ENCODE assay signal across 12 mouse cellular contexts in genomic region chr19:8721378-8721777, GRCm38 (mm10). TPM values are rescaled to one million over a fixed set of nuclear protein-coding genes. Genes with fewer than 3 reads are reported as not detected.
DNase-seq lines count a peak whose midpoint lies in the region; ATAC-seq and TF ChIP-seq lines count a peak whose summit lies in the region.
"Had no signal": no experiment of that assay in that cellular context is flagged by ENCODE, and none has a peak within 500 bp of the region (broad histone marks: within the 10 kb centered on the region; RNA-seq: fewer than 3 reads in every experiment).

No protein-coding gene starts in this region.

- 58% methylated on average over 1 of the region's 1 CpGs for WGBS in lung, embryonic 14.5 days
- 51% methylated on average over 1 of the region's 1 CpGs for WGBS in liver, embryonic 12.5 days (ENCODE audit: insufficient replicate concordance)
- WGBS in stomach, embryonic 16.5 days: 59% methylated on average over 1 of the region's 1 CpGs

- peaks cover 79% of the 10 kb centered on the region for H3K4me1 ChIP-seq in erythroblast, embryonic 14.5 days (ENCODE audit: control insufficient read depth)
- peaks cover 12% of the 10 kb centered on the region; the same call in 1 of the 2 replicates for H3K4me1 ChIP-seq in lung, embryonic 14.5 days (ENCODE audit: insufficient read depth)
- peaks cover 72% of the 10 kb centered on the region for H3K4me1 ChIP-seq in liver, embryonic 12.5 days
- peaks cover 23% of the 10 kb centered on the region for H3K4me1 ChIP-seq in stomach, embryonic 16.5 days (ENCODE audit: control insufficient read depth, insufficient read depth, low read length)

- no peaks in the 10 kb centered on the region for H3K9me3 ChIP-seq in erythroblast, embryonic 14.5 days (ENCODE audit: control insufficient read depth, low read length)
- H3K9me3 ChIP-seq in lung, embryonic 14.5 days (ENCODE audit: low read depth, low read length): no peaks in the 10 kb centered on the region
- H3K9me3 ChIP-seq in liver, embryonic 12.5 days (replicated peaks): no peaks in the 10 kb centered on the region
- H3K9me3 ChIP-seq in stomach, embryonic 16.5 days (replicated peaks; ENCODE audit: control insufficient read depth, low read length): no peaks in the 10 kb centered on the region
- H3K9me3 ChIP-seq: limb, embryonic 15.5 days had no signal

- H3K4me3 ChIP-seq in erythroblast, embryonic 14.5 days (replicated peaks): peak overlapping the region; percentile 80
- H3K4me3 ChIP-seq in lung, embryonic 14.5 days (ENCODE audit: low read depth, low read length): no peak overlapping the region
- H3K4me3 ChIP-seq in liver, embryonic 12.5 days: peak overlapping the region; percentile 77
- no peak overlapping the region for H3K4me3 ChIP-seq in stomach, embryonic 16.5 days (replicated peaks; ENCODE audit: low read length)

- no peak for DNase-seq in lung, embryonic 14.5 days
- DNase-seq in lung, postnatal 25 days (ENCODE audit: low spot score): no peak
- DNase-seq in layer of hippocampus, adult 18-20 months (ENCODE audit: low spot score in 2 of 2): no peak
- DNase-seq: cerebellum, postnatal 36 days; gastrocnemius, postnatal 14 days; kidney, adult 18-20 months had no signal

- H3K9ac ChIP-seq in lung, embryonic 14.5 days: no peak overlapping the region; the same call in 1 of the 2 replicates
- peak overlapping the region; percentile 76 for H3K9ac ChIP-seq in liver, embryonic 12.5 days
- H3K9ac ChIP-seq in stomach, embryonic 16.5 days (ENCODE audit: low read length): no peak overlapping the region
- H3K9ac ChIP-seq: limb, embryonic 15.5 days had no signal

- no peak for ATAC-seq in erythroblast, adult 5-6 weeks (replicated peaks; ENCODE audit: low FRiP score, poor library complexity, severe bottlenecking)
- ATAC-seq in lung, embryonic 14.5 days (ENCODE audit: insufficient read depth): no peak
- ATAC-seq in liver, embryonic 12.5 days: no peak
- no peak for ATAC-seq in stomach, embryonic 16.5 days (ENCODE audit: insufficient read depth, low FRiP score)
- no peak for ATAC-seq in activated CD4-positive, CD25-positive, alpha-beta regulatory T cell, adult 4 months

- H3K27me3 ChIP-seq in erythroblast, embryonic 14.5 days (ENCODE audit: control insufficient read depth): no peaks in the 10 kb centered on the region
- no peaks in the 10 kb centered on the region for H3K27me3 ChIP-seq in lung, embryonic 14.5 days (ENCODE audit: insufficient read depth, low read length)
- no peaks in the 10 kb centered on the region for H3K27me3 ChIP-seq in liver, embryonic 12.5 days (replicated peaks)
- H3K27me3 ChIP-seq in stomach, embryonic 16.5 days (ENCODE audit: control insufficient read depth, insufficient read depth, low read length): no peaks in the 10 kb centered on the region
- H3K27me3 ChIP-seq: limb, embryonic 15.5 days had no signal

- no peak overlapping the region for H3K27ac ChIP-seq in lung, embryonic 14.5 days (ENCODE audit: low read depth)
- peak overlapping the region; percentile 97 for H3K27ac ChIP-seq in liver, embryonic 12.5 days
- no peak overlapping the region for H3K27ac ChIP-seq in stomach, embryonic 16.5 days (ENCODE audit: low read length)
- H3K27ac ChIP-seq: limb, embryonic 15.5 days had no signal

- H3K4me2 ChIP-seq in lung, embryonic 14.5 days: peak overlapping the region; percentile 72
- peak overlapping the region; percentile 74 for H3K4me2 ChIP-seq in liver, embryonic 12.5 days
- peak overlapping the region; percentile 83 for H3K4me2 ChIP-seq in stomach, embryonic 16.5 days (ENCODE audit: low read depth, low read length)

- TF ChIP-seq CTCF in lung, embryonic 14.5 days (IDR thresholded peaks at IDR 0.05; ENCODE audit: low read depth): no peak

- H3K36me3 ChIP-seq in erythroblast, embryonic 14.5 days (ENCODE audit: control insufficient read depth): peaks cover 35% of the 10 kb centered on the region
- peaks cover 24% of the 10 kb centered on the region for H3K36me3 ChIP-seq in lung, embryonic 14.5 days (ENCODE audit: insufficient read depth)
- H3K36me3 ChIP-seq in liver, embryonic 12.5 days: peaks cover 25% of the 10 kb centered on the region
- peaks cover 21% of the 10 kb centered on the region for H3K36me3 ChIP-seq in stomach, embryonic 16.5 days (ENCODE audit: control insufficient read depth, insufficient read depth, low read length)

RNA-seq across cellular contexts. Expression of gene Slc3a2, which starts 1.8 kb away (rescaled TPM):
- 33.5 and 37.4 TPM in 2 replicates for polyA plus RNA-seq in erythroblast, embryonic 14.5 days (2012)
- total RNA-seq in erythroblast, adult 5-6 weeks (2015; ENCODE audit: low replicate concordance): 150 and 218 TPM in 2 replicates
- 337 and 409 TPM in 2 replicates for total RNA-seq in erythroblast, adult 5-6 weeks (2017; ENCODE audit: low replicate concordance)
- polyA plus RNA-seq in lung, embryonic 14.5 days (2014; fragmentation: Nextera tagmentation; extraction: Ambion mirVana): 85.0 and 89.1 TPM in 2 replicates
- 133 and 141 TPM in 2 replicates for polyA plus RNA-seq in liver, embryonic 12.5 days (2016; fragmentation: Nextera tagmentation; extraction: Ambion mirVana)
- polyA plus RNA-seq in stomach, embryonic 16.5 days (2015; fragmentation: Nextera tagmentation; extraction: Ambion mirVana): 111 and 116 TPM in 2 replicates
- 10 to 100 TPM; 60.3 to 69.3 TPM for polyA plus RNA-seq in activated CD4-positive, CD25-positive, alpha-beta regulatory T cell, adult 4 months (2017; shearing (Covaris generic))
- total RNA-seq in layer of hippocampus, adult 18-20 months (2021): 100 to 1,000 TPM; 145 to 153 TPM

RNA-seq across cellular contexts. Expression of gene Wdr74, which starts 14.2 kb away (rescaled TPM):
- 1.7 and 2.5 TPM in 2 replicates for polyA plus RNA-seq in erythroblast, embryonic 14.5 days (2012)
- total RNA-seq in erythroblast, adult 5-6 weeks (2015; ENCODE audit: low replicate concordance): 7.9 and 61.9 TPM in 2 replicates
- 15.3 and 18.3 TPM in 2 replicates for total RNA-seq in erythroblast, adult 5-6 weeks (2017; ENCODE audit: low replicate concordance)
- 83.4 and 88.0 TPM in 2 replicates for polyA plus RNA-seq in lung, embryonic 14.5 days (2014; fragmentation: Nextera tagmentation; extraction: Ambion mirVana)
- polyA plus RNA-seq in liver, embryonic 12.5 days (2016; fragmentation: Nextera tagmentation; extraction: Ambion mirVana): 87.1 and 95.9 TPM in 2 replicates
- 83.0 and 83.5 TPM in 2 replicates for polyA plus RNA-seq in stomach, embryonic 16.5 days (2015; fragmentation: Nextera tagmentation; extraction: Ambion mirVana)
- 10 to 100 TPM; 43.3 to 70.5 TPM for polyA plus RNA-seq in activated CD4-positive, CD25-positive, alpha-beta regulatory T cell, adult 4 months (2017; shearing (Covaris generic))
- 10 to 100 TPM; 53.0 to 55.2 TPM for total RNA-seq in layer of hippocampus, adult 18-20 months (2021)

RNA-seq across cellular contexts. Expression of gene 1700092M07Rik, which starts 19.1 kb away (rescaled TPM):
- not detected in 2 replicates for polyA plus RNA-seq in erythroblast, embryonic 14.5 days (2012)
- total RNA-seq in erythroblast, adult 5-6 weeks (2015; ENCODE audit: low replicate concordance): not detected in 2 replicates
- total RNA-seq in erythroblast, adult 5-6 weeks (2017; ENCODE audit: low replicate concordance): not detected in 2 replicates
- 1.2 and 2.3 TPM in 2 replicates for polyA plus RNA-seq in lung, embryonic 14.5 days (2014; fragmentation: Nextera tagmentation; extraction: Ambion mirVana)
- polyA plus RNA-seq in liver, embryonic 12.5 days (2016; fragmentation: Nextera tagmentation; extraction: Ambion mirVana): 2.1 and 2.3 TPM in 2 replicates
- polyA plus RNA-seq in stomach, embryonic 16.5 days (2015; fragmentation: Nextera tagmentation; extraction: Ambion mirVana): 1.1 and 2.1 TPM in 2 replicates
- polyA plus RNA-seq in activated CD4-positive, CD25-positive, alpha-beta regulatory T cell, adult 4 months (2017; shearing (Covaris generic)): not detected
- total RNA-seq in layer of hippocampus, adult 18-20 months (2021): 1 to 10 TPM; 1.9 to 2.1 TPM
- total RNA-seq: gastrocnemius, postnatal 14 days had no signal

RNA-seq across cellular contexts. Expression of gene Stx5a, which starts 19.8 kb away (rescaled TPM):
- polyA plus RNA-seq in erythroblast, embryonic 14.5 days (2012): 3.3 and 3.6 TPM in 2 replicates
- total RNA-seq in erythroblast, adult 5-6 weeks (2015; ENCODE audit: low replicate concordance): 105 and 119 TPM in 2 replicates
- 161 and 226 TPM in 2 replicates for total RNA-seq in erythroblast, adult 5-6 weeks (2017; ENCODE audit: low replicate concordance)
- polyA plus RNA-seq in lung, embryonic 14.5 days (2014; fragmentation: Nextera tagmentation; extraction: Ambion mirVana): 122 and 126 TPM in 2 replicates
- 56.2 and 58.4 TPM in 2 replicates for polyA plus RNA-seq in liver, embryonic 12.5 days (2016; fragmentation: Nextera tagmentation; extraction: Ambion mirVana)
- 146 and 148 TPM in 2 replicates for polyA plus RNA-seq in stomach, embryonic 16.5 days (2015; fragmentation: Nextera tagmentation; extraction: Ambion mirVana)
- 100 to 1,000 TPM; 109 to 113 TPM for polyA plus RNA-seq in activated CD4-positive, CD25-positive, alpha-beta regulatory T cell, adult 4 months (2017; shearing (Covaris generic))
- total RNA-seq in layer of hippocampus, adult 18-20 months (2021): 10 to 100 TPM; 59.5 to 63.6 TPM

RNA-seq across cellular contexts. Expression of gene Nxf1, which starts 35.5 kb away (rescaled TPM):
- 2.9 and 3.0 TPM in 2 replicates for polyA plus RNA-seq in erythroblast, embryonic 14.5 days (2012)
- total RNA-seq in erythroblast, adult 5-6 weeks (2015; ENCODE audit: low replicate concordance): 135 and 146 TPM in 2 replicates
- 35.0 and 81.7 TPM in 2 replicates for total RNA-seq in erythroblast, adult 5-6 weeks (2017; ENCODE audit: low replicate concordance)
- 195 and 197 TPM in 2 replicates for polyA plus RNA-seq in lung, embryonic 14.5 days (2014; fragmentation: Nextera tagmentation; extraction: Ambion mirVana)
- 116 and 130 TPM in 2 replicates for polyA plus RNA-seq in liver, embryonic 12.5 days (2016; fragmentation: Nextera tagmentation; extraction: Ambion mirVana)
- polyA plus RNA-seq in stomach, embryonic 16.5 days (2015; fragmentation: Nextera tagmentation; extraction: Ambion mirVana): 150 and 165 TPM in 2 replicates
- 100 to 1,000 TPM; 126 to 163 TPM for polyA plus RNA-seq in activated CD4-positive, CD25-positive, alpha-beta regulatory T cell, adult 4 months (2017; shearing (Covaris generic))
- total RNA-seq in layer of hippocampus, adult 18-20 months (2021): 10 to 100 TPM; 94.5 to 95.3 TPM

Comparison
In these comparisons a context has a peak if more than half of its experiments do, and no peak if none do; other contexts are left out.
1. H3K4me3 ChIP-seq: peak in erythroblast, embryonic 14.5 days (single experiment) and liver, embryonic 12.5 days (single experiment); none in lung, embryonic 14.5 days (single experiment) and stomach, embryonic 16.5 days (single experiment).
2. RNA of gene Wdr74, which starts 14.2 kb away (polyA plus RNA-seq): 87.1 to 95.9 TPM in liver, embryonic 12.5 days, 83.0 to 83.5 TPM in stomach, embryonic 16.5 days, 83.4 to 88.0 TPM in lung, embryonic 14.5 days and 43.3 to 70.5 TPM in activated CD4-positive, CD25-positive, alpha-beta regulatory T cell, adult 4 months; 1.7 to 2.5 TPM in erythroblast, embryonic 14.5 days; every median in the first group is over 10 times any median in the second.
3. Peak in every context shown above with its lines, with median percentiles within 50 percentile points of each other: H3K4me2 ChIP-seq.